Mouse (Mus musculus): Measurements from ENCODE around the gene Bbs1.

- TF ChIP-seq CTCF (IDR thresholded peaks at IDR 0.05; ENCODE audit: control insufficient read depth, insufficient read depth, insufficient read length) = no peak
- no peak for TF ChIP-seq MYOD1 (IDR thresholded peaks at IDR 0.05; ENCODE audit: control insufficient read depth, insufficient read length, low read depth)
- TF ChIP-seq MYOG (IDR thresholded peaks at IDR 0.05; ENCODE audit: control insufficient read depth, extremely low read depth, insufficient read length) = no peak
- TF ChIP-seq USF1 (IDR thresholded peaks at IDR 0.05; ENCODE audit: low read depth) = no peak
- TF ChIP-seq MAX (IDR thresholded peaks at IDR 0.05) = no peak
- TF ChIP-seq FOSL1 (IDR thresholded peaks at IDR 0.05; ENCODE audit: insufficient read depth, low read length, poor library complexity, severe bottlenecking) = no peak
Measured at GRCm38 (mm10) chr19:4899888-4900287, 6.5 kb downstream of the Bbs1 start.
